Mouse (Mus musculus) inflammation-experienced regulatory T-cells, adult 6 months (primary cell): ENCODE data around the gene Tmtc2. TPM values are rescaled to one million over a fixed set of nuclear protein-coding genes. Genes with fewer than 3 reads are reported as not detected.

Experiments used
- ATAC-seq: one replicate; pipeline ENCODE4 v1.8.0; 2017
- polyA plus RNA-seq, 3 experiments: library from polyadenylated mRNA; unstranded; fragments of 100-300 nt; shearing (Covaris generic); gene quantifications; one replicate each; pipeline ENCODE4 v1.2.1; 2017

Tmtc2 gene
- polyA plus RNA-seq, 3 experiments from 2014 or later, result 0.15 TPM; not detected in 2

DNA sequence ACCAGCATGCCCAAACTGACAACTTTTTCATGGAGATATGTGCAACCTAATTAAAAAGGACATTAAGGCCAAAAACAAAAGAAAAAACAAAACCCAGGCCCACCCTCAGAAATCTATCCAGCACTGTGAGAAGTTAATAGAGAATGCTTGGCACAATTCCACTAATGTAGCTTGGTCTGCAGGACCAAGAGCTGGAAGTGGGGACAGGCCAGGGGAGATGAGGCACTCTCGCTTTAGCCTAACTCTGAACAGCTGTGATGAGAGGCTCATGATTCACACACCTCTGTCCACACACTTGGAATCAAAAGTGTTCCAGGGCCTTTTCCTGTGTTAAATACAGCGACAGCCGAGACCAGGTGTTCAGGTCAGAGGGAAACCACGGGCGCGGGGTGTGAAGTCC, 79.0 kb downstream of the Tmtc2 start:
- no peak for ATAC-seq

DNA sequence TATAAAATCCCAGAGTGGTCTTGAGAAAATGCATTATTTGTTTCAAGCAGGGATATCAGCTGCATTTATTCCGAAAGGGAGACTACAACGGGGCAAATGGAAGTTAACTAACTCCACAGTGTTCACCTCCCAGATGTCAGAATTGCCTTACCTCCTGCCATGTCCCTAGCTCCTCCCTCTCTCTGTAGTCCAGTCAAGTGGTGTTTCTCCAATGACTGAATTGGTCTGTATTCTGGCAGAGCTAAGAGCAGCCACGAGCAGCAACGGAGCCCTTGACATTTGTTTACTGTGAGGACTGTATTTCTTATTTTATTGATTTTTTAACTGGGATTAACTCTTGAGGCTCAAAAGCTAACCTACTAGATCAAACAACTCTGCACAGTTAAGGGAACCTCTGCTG, 81.8 kb downstream of the Tmtc2 start:
- no peak for ATAC-seq

DNA sequence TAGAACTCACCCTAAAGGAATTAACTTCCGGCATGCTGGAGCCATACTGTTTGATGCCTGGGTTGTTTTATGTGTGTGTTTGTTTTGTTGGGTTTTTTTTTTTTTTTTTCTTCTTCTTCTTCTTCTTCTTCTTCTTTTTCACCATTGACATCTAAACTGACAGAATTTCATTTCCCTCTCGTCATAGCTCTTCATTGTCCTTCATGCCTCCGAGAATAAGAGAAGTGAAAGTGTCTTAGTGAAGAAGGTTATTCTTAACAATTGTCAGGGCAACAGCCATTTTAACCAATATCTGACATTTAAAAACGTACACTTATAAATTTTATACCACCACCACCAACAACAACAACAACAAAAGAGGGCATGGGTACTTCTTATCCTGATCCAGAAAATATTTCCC, 83.5 kb downstream of the Tmtc2 start:
- ATAC-seq, result no peak

DNA sequence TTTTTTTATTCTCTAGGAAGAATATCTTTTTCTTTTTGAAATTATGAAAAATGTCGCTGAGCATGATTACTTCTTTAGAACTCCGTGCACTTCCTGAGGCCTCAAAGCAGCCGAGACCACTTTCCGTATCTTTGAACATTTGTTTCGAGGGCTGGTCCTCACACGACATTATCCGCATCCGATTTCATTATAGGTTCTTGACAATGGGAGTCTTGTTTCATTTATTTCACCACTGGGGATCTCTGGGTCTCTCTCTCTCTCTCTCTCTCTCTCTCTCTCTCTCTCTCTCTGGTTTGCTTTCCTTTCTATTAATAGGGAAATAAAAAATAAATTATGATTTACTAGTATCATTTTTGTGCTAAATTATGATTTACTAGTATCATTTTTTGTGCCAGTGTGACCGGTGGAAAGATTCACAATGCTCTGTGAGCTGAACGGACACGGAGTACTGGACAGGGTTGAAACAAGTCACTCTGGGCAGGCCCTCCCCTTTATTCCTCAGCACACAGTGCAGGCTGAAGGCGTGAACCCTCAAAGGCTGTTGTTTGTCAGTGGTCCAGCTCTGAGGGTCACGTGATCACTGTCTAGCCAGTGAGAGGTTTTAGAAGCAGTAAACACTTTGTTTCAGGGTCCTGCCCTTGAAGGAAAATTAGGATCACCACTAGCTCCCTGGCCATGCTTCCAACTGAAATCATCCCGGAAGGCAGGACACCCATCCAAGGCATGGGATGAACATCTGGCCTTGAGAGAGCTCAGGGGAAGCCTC, 84.1 kb downstream of the Tmtc2 start:
- ATAC-seq, result no peak

DNA sequence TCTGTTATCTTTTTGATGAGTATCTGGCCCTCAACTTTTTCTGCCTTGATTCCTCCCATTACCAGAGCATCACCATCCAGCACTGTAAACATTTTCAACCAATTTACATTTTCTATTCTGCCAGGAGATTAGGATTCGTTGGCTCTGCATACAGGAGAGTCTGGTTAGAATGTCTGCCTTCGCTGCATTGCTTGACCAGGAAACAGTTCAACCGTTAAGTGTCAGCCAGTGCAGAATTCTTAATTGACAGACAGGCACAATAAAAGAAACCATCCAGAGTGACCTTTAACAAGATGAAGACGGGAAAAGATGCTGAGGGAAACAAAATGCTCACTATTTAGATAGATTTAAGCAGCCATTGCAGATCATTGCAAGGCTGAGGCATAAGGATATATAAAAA, 87.3 kb downstream of the Tmtc2 start:
- no peak for ATAC-seq

DNA sequence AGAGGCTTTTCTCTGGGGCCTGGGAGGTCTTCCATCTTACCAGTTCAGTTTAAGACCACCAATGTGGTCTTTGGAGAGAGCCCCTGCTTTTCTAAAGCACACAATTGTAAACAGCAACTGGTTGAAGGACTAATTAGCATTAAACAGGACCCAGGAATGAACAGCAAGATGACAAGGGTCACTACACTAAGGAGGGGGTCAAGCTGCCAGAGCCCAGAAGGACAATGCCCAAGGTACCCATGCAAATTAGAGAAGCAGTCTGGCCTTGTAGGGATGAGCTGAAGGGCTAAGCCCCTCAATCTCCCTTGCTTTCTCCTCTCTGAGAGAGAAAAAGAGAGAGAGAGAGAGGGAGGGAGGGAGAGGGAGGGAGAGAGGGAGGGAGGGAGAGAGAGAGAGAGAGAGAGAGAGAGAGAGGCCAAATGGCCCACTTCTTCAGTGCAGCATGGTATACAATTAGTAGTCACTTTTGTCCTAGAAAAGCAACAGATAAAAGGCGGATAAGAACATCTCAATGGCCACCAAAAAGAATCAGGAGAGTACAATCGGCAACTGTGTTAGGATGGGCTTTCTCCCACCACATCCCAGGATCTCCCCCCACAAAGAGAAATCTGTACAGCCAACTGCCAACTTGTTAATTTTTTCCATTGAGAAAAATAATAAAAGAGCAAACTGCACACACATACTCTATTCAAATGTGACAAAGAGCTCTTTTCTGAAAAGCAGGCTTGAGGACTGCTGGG, 89.7 kb downstream of the Tmtc2 start:
- ATAC-seq, result no peak

DNA sequence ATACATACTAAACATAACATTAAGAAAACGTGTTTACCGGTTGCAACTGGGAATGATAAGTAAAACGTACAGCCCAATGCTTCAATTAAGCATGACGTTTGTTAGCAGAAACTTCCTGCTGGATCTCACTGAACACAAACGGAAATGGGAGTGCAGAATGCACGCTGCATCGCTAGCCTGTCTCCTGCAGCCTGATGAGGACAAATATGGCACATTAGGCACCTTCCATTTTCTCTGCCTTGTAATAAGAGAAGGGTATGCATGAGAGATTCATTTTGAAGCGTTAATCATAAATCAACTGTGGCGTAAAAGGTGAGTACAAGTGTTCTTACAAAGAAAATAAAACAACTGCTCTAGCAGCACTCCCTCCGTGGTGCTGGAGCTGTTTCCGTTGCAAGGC, 94.5 kb downstream of the Tmtc2 start:
- ATAC-seq, result no peak

DNA sequence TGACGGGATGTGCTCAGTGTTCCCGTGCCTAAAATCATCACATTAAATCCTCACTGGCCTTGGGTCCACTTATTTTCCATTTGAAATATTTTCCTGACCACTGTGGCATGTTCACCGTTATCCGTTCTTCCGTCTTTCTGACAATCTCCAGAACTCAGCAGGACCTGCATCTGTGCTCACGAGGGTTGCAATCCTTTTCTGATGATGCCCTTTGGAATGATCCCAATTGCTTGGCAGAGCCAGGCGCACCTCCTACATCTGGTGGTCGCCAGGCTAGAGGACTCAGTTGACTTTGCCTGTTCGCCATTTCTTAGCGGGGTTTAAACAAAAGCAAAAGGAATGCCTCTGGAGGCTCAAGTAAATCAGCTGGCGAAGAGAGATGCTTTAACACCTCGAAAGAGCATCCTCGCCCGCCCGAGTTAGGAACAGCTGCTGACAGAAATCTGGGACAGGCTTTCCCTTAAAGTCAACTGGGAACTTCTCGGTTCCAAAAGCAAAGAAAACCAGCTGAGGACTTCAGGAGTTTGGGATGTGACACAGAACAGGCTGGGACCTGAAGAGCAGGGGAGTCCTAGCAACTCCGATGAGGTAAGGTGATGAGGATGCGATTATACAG, 96.5 kb downstream of the Tmtc2 start:
- ATAC-seq, result no peak

DNA sequence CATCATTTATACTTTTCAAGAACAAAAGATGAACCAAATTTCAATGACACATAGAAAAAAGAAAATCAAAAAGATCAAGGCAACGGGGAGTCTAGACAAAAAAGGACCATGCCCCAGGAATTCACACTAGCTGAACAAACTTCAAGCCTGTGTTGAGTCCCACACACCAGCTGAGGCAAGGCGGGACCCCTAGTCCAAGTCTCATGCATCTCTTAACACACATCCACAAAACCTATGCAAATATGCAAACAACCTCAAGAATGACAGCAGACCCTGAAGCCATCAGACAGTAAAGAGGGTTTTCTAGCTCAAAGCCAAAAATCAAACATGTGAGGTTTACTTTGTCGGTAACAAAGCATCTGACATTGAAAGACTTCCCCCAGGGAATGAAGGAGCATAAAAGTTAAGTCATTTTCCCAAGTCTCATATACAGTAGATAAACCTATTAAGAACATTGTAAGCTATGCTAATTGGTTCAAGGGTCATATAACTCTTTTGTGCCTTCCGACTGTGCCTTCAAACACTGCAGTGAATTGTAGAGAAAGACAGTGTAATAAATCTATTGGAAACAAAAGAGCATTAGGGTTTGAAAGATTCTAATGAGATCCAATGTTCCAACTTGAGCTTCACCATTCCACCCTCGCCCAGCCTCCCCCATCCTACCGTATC, 100.0 kb downstream of the Tmtc2 start:
- ATAC-seq, result no peak

DNA sequence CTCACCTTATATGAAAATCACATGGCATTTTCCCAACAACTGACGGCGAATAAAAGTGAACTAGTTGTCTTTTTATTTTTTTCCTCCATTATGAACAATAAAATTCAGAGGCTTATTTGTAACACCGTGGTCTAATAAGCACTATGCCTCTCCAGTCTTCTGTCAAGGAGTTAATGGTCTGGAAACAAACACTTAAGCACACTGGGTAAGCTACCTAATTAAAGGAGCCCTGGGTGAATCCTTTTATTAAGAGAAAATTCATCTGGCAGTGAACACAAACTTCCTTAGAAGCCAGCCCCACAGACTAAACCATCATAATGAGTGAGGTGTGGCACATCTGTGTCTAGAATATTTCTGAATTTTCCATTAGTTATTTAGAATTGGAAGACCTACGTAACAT, 109.9 kb downstream of the Tmtc2 start:
- no peak for ATAC-seq

DNA sequence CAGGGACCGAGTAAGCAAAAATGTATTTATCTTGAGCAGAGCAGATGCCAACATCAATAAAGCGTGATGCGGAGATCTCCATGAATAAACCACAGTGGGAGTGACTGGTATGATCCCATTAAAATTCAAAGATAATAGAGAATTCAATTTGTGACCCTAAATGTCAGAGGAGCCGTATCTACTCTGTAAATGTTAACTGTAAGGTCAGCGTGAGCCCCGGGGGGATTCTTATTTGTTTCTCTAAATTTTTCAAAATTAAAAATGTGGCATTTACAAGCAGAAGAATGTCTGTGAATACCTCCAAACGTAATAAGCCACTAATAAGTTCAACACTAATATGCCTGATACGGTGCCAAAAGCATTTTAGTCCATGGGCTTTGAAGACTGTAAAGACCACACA, 120.8 kb downstream of the Tmtc2 start:
- ATAC-seq, result no peak

DNA sequence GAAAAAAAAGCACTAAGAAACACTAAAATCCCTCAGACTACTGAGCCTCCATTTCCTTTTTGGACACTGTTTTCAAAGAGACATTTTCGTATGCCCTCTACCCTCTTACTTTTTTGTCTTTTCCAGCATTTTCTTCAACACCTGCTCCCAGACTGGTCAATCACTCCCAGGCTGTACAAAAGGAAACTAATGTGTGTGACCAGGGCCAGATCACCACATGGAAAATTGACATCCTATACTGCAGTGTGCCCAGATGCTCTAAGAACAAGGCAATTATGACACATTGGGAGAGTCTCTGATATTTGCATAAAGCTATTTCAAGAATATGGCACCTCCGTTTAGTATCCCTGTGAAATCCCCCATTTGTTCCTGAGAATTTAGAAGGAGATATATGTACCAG, 127.1 kb downstream of the Tmtc2 start:
- no peak for ATAC-seq

DNA sequence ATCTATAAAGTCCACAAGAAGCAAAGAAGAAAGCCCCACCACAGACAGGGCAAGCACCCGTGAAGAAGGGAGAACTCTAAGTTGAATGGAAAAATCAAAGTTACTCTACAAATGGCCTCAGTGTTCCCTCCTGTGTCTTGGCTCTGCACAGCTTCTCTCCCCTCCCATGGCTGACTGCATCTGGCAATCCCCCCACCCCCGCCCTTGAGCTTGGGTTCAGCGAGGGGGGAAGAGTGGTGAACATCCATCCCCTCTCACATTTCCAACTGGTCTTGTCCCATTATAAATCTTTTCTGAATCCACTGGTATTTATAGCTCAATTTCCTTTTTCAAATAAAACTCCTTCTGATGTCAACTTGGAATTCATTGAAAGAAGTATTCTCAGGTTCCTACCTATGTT, 129.9 kb downstream of the Tmtc2 start:
- no peak for ATAC-seq

DNA sequence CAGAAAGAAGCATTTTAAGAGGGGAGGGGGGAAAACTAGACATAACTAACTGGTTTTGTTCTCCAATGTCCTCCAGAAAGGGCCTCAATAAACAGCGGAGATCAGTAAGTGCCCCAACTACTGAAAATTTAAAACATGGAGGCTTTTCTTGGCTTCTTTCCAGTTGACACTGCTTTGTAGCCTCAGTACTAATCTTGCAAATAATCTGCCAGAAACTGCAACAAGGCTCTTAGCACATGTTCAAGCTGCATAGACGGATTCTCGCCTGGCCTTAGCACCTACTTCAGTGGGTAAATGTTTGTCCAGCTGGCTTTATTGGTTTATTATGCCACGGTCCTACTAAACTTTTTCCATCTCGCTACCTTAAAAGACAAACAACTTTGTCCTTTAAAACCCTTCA, 139.4 kb downstream of the Tmtc2 start:
- ATAC-seq, result no peak

DNA sequence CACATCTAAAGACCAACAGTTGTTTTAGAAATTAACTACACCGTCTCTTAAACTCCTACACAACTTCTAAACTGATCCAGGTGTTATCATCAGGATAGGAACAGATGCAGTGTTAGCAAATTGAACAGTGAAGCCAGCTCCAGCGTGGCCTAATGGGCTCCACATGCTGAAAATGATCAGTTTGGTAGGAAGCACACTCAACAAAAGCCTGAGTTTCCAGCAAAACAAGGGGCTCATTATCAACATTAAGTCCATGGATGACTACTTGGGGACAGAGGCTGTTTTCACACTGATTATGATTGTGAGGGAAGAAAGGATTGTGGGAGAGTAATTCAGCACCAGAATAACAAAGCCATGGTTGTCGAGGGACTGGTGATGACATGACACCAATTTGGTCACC, 143.4 kb downstream of the Tmtc2 start:
- no peak for ATAC-seq

DNA sequence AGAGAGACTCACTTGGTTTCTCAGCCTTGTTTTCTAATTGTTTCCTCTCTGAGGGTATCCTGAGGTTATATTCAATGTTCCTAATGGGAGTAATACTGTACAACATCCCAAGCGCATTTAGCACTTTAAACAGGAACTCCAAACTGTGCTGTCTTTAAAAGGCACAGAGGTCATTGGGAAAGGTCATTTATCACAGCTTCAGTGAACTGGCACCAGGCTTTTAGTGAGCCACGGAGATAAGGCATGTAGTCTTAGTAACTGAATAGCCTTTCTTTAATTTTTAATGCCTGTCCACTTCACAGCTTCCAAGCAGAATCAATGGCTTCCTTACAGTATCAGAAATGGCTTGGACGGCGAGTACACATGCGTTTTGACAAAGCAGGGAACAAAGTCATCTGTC, 144.0 kb downstream of the Tmtc2 start:
- ATAC-seq, result no peak

DNA sequence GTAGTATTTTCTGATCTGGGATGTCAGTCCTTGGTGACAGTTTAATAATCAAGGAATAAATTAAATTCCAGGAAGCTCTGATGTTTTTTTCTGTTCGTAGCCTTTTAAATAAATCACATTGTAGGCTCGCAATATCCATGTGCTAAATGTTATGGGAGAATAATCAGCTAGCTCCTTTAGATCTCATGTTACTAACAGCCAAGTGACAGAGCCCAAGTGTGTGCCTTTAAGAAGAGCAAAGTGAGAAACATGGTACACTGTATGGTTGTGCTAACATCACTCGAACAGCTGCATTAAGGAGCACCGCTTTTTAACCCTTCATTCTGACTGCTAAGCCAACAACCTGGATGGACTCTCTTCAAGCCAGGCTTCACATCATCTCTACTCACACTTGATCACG, 146.2 kb downstream of the Tmtc2 start:
- ATAC-seq, result no peak

DNA sequence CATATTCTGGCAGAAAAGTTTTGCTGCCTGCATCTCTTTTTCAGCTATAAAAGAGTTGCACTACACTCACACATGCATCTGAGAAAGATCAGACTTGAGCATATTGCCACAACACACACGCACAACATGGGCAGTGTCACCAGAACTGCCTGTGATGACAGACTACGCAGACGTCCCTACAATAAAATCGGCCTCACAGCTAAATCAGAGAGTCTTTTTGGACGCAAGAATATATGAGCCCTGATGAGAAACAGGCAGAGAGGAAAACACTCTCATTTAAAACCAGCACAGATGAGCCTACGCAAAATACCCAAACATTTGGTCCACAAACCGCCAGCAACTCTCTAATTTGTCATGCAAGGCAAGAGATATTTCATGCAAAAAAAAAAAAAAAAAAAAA, 146.6 kb downstream of the Tmtc2 start:
- ATAC-seq, result no peak

DNA sequence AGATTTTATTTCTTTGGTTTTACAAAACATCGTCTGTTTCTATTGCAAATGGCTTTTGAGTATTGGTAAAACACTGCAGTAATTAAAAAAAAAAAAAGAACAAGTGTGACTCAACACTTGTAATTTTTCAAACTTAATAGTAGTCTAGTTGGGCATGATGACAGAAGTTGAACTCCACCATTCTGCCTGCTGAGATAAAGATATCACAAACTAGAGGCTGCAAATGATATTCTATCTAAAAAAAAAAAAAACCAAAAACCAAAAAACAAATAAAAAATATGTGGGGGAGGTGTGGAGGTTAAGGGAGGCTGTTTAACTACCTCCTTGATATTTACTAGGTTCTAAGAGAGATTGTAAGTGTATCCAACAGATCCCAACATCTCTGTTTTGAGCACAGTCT, 149.2 kb downstream of the Tmtc2 start:
- no peak for ATAC-seq

DNA sequence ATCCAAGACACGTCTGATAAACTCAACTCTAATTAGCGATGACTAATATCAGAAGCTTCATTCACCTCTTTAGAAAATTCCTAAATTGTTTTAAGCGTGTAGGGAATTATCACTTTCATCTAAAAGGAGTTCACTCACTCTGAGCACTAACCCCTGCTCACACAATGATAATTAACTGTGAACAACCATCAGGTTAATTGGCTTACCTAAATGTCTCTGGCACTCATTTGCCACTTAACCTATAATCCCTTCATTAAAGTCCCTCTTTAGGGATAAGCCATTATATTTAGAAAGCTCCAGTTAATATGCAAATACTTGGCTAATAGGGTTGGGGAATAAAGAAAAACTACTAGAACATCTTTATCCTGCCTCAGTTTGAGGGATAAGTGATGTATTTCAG, 151.1 kb downstream of the Tmtc2 start:
- ATAC-seq, result no peak

DNA sequence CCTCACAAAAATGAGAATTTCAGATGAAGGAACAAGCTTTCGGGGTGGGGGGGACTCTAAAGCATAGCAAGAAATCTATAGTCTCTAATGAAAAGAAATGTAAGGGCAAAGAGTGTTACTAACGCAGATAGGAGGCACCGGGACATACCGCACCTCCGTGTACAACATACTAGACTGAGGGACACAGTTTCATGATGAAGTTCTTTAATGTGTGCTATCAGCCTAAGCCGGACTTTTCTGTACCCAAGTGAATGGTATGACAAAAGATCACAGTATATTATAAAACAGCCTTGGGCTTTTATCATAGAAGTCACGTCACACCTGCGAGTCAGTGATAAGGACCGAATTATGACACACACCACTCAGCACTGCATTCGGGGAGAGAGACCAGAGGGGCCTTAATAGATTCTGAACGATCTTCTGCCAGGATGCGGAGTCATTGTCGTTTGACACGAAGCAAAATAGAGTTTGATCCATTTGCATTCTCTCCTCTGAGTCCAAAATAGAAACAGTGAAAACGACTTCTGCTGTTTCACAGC, 156.3 kb downstream of the Tmtc2 start:
- ATAC-seq, result no peak

DNA sequence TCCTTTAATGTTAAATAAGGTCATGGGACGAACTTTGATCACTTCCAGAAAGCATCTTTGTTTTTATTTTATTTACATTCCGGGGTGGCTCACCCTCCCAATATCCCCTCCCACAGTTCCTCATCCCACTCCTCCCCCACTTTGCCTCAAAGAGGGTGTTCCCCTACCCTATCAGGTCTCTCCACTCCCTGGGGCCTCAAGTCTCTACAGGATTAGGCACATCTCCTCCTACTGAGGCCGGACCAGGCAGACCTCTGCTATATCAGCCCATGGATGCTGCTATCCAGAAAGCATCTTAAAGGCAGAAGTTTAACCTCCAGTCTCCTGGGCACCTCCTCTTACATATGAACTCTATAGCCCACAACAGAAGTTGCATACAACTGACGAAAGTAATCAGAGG, 157.7 kb downstream of the Tmtc2 start:
- ATAC-seq, result no peak

DNA sequence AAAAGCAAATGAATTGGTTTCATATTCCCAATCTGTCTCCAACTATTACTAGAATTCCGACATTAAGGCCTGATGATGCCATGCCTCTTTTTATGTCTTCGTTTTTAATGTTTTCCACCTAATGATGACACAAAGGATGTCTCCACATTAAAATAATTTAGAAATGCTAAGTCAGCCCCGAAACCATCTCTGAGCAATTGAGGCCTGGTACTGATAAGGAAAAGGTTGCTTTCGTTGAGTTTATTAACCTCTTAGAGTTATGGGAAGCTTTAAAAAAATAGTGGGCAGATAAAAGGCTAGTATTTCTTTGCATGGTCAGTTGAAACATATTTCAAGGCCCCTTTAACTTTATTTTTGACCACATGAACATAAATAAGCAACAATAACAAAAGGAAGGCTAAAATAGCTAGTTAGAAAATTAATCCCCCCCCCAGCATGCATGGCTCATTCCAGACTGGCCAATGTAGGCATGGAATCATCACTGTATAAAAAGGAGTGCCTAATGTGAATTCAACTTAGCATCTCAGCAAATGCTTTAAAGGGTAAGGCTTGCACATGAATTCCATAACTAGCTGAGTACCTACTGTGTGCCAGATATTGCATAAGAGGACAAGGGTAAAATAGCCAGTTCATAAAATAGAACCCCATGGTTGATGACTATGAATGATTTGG, 168.3 kb downstream of the Tmtc2 start:
- no peak for ATAC-seq
